Mouse (Mus musculus): Measurements from ENCODE around the gene Bsg. TPM values are rescaled to one million over a fixed set of nuclear protein-coding genes. Genes with fewer than 3 reads are reported as not detected.

Bsg gene
- total and polyA plus RNA-seq, 2 experiments from 2014 or later, result 1,042 to 1,054 TPM

DNA sequence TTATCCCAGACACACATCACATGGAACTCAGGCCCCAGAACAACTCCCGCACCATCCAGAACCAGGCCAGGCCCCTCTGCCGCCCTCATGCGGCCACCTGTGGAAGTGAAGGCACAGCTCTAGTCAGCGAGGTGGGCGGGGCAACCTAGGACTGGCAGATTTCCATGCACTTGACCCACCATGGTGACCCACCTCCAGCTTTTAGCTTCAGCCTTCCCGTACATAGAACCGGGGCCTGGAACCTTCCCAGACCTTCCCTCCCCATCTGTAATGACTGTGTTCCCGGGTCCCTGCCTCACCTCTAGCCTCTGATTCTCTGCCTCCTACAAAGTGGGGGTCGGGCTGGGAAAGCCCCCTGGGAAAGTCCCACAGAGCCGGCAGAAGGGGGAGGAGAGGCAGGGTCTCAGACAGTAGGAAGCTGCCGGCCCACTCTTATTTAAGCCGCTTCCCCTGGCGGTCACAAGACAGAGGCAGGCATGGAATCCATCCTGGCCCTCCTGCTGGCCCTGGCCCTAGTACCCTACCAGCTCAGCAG is 40.1 kb upstream of the Bsg start, which contains the start of gene Madcam1:
TSS of gene Madcam1 (plus strand) at position 429 of the 535 bp plus-strand sequence.
- H3K27ac ChIP-seq (ENCODE audit: low read depth, low read length), result no peak within 1 kb of the TSS
- peak within 1 kb of the TSS; percentile 10; the same call in 1 of the 2 replicates for H3K4me2 ChIP-seq (ENCODE audit: low read depth, low read length, poor library complexity, severe bottlenecking)
- DNase-seq (ENCODE audit: low spot score), result peak; percentile 72
- no peak within 1 kb of the TSS for H3K9ac ChIP-seq (replicated peaks; ENCODE audit: low read length, poor library complexity, severe bottlenecking)
- no peaks in the 10 kb centered on the region for H3K9me3 ChIP-seq (ENCODE audit: low read length)
- H3K4me1 ChIP-seq (ENCODE audit: insufficient read depth, low read length), result peaks cover 6% of the 10 kb centered on the region; the same call in 1 of the 2 replicates
- TF ChIP-seq CTCF (IDR thresholded peaks at IDR 0.05), result peak; percentile 95
- ATAC-seq (ENCODE audit: low FRiP score), result no peak
- 8% methylated on average over 13 of the region's 13 CpGs for WGBS
- no peaks in the 10 kb centered on the region for H3K27me3 ChIP-seq (ENCODE audit: insufficient read depth, low read length)
- H3K36me3 ChIP-seq (ENCODE audit: insufficient read depth, low read length), result no peaks in the 10 kb centered on the region
- H3K4me3 ChIP-seq (ENCODE audit: low read depth, low read length), result no peak within 1 kb of the TSS

DNA sequence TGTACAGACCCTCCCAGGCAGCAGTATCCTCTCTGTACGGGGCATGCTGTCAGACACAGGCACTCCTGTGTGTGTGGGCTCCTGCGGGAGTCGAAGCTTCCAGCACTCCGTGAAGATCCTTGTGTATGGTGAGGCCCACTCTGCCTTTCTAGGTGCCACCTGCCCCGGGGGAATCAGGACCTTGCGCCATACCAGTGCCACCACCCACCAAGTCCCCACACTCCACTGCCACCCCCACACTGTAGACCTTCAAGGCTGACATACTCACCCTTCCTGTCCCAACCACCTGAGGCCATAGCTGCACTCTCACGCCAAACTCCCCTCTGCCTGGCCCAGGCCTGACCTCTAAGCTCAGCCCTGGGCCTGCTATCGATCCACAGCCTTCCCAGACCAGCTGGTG is 39.2 kb upstream of the Bsg start:
- 82% methylated on average over 8 of the region's 8 CpGs for WGBS
- H3K4me3 ChIP-seq (ENCODE audit: low read depth, low read length), result no peak overlapping the region
- no peak for DNase-seq (ENCODE audit: low spot score)
- peaks cover 6% of the 10 kb centered on the region; the same call in 1 of the 2 replicates for H3K4me1 ChIP-seq (ENCODE audit: insufficient read depth, low read length)
- TF ChIP-seq CTCF (IDR thresholded peaks at IDR 0.05), result no peak
- H3K27ac ChIP-seq (ENCODE audit: low read depth, low read length), result no peak overlapping the region
- no peaks in the 10 kb centered on the region for H3K36me3 ChIP-seq (ENCODE audit: insufficient read depth, low read length)
- no peak for ATAC-seq (ENCODE audit: low FRiP score)
- no peak overlapping the region for H3K4me2 ChIP-seq (ENCODE audit: low read depth, low read length, poor library complexity, severe bottlenecking)
- no peak overlapping the region for H3K9ac ChIP-seq (replicated peaks; ENCODE audit: low read length, poor library complexity, severe bottlenecking)
- H3K9me3 ChIP-seq (ENCODE audit: low read length), result no peaks in the 10 kb centered on the region
- H3K27me3 ChIP-seq (ENCODE audit: insufficient read depth, low read length), result no peaks in the 10 kb centered on the region

DNA sequence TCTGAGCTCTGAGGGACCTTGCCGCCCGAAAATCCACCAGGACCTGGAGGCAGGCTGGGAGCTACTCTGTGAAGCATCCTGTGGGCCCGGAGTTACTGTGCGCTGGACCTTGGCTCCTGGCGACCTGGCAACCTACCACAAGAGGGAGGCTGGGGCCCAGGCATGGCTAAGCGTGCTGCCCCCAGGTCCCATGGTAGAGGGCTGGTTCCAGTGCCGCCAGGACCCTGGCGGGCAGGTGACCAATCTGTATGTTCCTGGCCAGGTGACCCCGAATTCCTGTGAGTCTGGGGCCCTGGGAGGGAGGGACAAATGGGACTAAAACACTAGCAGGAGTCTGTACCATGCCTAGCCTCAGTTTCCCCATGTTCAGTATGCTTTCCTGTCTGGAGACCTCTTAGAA is 37.8 kb upstream of the Bsg start:
- Histone ChIP-seq H3K9ac (replicated peaks; ENCODE audit: low read length, poor library complexity, severe bottlenecking) (no peak overlapping the region), H3K4me2 (ENCODE audit: low read depth, low read length, poor library complexity, severe bottlenecking) (no peak overlapping the region), H3K36me3 (ENCODE audit: insufficient read depth, low read length) (no peaks in the 10 kb centered on the region), H3K4me3 (ENCODE audit: low read depth, low read length) (no peak overlapping the region), H3K27ac (ENCODE audit: low read depth, low read length) (no peak overlapping the region), H3K4me1 (ENCODE audit: insufficient read depth, low read length) (peaks cover 14% of the 10 kb centered on the region), H3K27me3 (ENCODE audit: insufficient read depth, low read length) (no peaks in the 10 kb centered on the region), H3K9me3 (ENCODE audit: low read length) (no peaks in the 10 kb centered on the region)
- DNase-seq (ENCODE audit: low spot score), result no peak
- no peak for TF ChIP-seq CTCF (IDR thresholded peaks at IDR 0.05)
- WGBS, result 66% methylated on average over 9 of the region's 9 CpGs
- no peak for ATAC-seq (ENCODE audit: low FRiP score)

DNA sequence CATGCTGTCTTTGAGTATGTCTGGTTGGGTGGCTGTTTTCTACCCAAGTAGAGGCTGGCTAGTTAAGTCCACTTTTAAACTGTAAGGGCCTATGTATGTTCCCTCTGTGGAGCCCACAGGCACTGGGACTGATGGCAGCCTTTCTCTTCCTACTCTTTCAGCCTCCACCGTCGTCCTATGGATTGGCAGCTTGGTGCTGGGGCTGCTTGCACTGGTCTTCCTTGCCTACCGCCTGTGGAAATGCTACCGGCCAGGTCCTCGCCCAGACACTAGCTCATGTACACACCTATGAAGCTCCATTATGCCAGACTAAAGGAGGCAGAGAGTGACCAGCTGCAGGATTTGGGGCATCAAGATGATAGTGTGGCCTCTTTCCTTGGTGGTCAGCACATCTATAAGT is 36.2 kb upstream of the Bsg start:
- peaks cover 14% of the 10 kb centered on the region for H3K4me1 ChIP-seq (ENCODE audit: insufficient read depth, low read length)
- WGBS, result 82% methylated on average over 5 of the region's 5 CpGs
- TF ChIP-seq CTCF (IDR thresholded peaks at IDR 0.05), result no peak
- H3K27ac ChIP-seq (ENCODE audit: low read depth, low read length), result peak overlapping the region; percentile 99
- H3K4me2 ChIP-seq (ENCODE audit: low read depth, low read length, poor library complexity, severe bottlenecking), result peak overlapping the region; percentile 92
- no peaks in the 10 kb centered on the region for H3K27me3 ChIP-seq (ENCODE audit: insufficient read depth, low read length)
- peak overlapping the region; percentile 95; the same call in 1 of the 2 replicates for H3K4me3 ChIP-seq (ENCODE audit: low read depth, low read length)
- H3K9me3 ChIP-seq (ENCODE audit: low read length), result no peaks in the 10 kb centered on the region
- ATAC-seq (ENCODE audit: low FRiP score), result no peak
- DNase-seq (ENCODE audit: low spot score), result no peak
- H3K36me3 ChIP-seq (ENCODE audit: insufficient read depth, low read length), result no peaks in the 10 kb centered on the region
- H3K9ac ChIP-seq (replicated peaks; ENCODE audit: low read length, poor library complexity, severe bottlenecking), result peak overlapping the region; percentile 24; the same call in 1 of the 2 replicates

DNA sequence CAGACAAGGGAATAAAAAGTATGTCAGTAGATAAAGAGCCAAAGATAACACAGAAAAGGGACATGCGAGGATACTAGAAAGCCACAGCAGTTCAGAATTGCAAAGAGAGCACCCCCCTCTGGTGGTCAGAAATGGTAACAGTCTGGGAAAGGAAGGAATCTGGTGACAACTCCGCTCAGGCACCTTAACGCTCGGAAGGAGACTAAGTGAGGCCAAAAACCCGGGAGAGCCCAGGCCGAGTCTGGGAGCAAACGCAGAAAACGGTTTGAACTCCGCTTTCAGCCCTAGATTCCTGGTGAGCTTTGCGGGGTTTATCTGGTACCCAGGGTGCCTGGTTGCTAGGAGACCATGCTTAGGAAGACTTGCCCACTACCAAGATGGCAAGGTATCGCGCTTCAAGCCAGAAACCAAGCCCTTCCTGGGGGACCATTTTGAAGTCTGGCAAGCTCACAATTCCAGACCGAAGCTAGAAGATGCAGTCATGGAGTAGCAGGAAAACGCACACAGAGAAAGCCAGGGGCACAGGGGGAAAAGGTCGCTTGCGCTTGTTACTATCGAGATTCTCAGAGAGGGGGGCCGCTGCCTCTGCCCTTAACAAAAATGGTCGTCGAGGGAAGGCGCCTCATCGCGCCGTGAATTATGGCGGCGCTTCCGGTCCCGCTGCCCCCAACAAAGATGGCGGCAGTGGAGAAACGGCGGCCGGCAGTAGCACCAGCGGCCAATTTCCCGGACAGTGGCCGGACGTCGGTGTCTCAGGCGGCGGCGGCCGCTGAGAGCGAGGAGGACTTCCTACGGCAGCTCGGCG is 35.3 kb upstream of the Bsg start, which contains the start of gene Tpgs1:
TSS of gene Tpgs1 (plus strand) at position 599 of the 805 bp plus-strand sequence.
- ATAC-seq (ENCODE audit: low FRiP score), result peak; percentile 85
- H3K27me3 ChIP-seq (ENCODE audit: insufficient read depth, low read length), result no peaks in the 10 kb centered on the region
- peak within 1 kb of the TSS; percentile 99 for H3K27ac ChIP-seq (ENCODE audit: low read depth, low read length)
- WGBS, result under 1% methylated on average over 44 of the region's 45 CpGs
- peak within 1 kb of the TSS; percentile 95 for H3K9ac ChIP-seq (replicated peaks; ENCODE audit: low read length, poor library complexity, severe bottlenecking)
- H3K4me3 ChIP-seq (ENCODE audit: low read depth, low read length), result peak within 1 kb of the TSS; percentile 95
- H3K4me2 ChIP-seq (ENCODE audit: low read depth, low read length, poor library complexity, severe bottlenecking), result peak within 1 kb of the TSS; percentile 92
- no peaks in the 10 kb centered on the region for H3K36me3 ChIP-seq (ENCODE audit: insufficient read depth, low read length)
- TF ChIP-seq CTCF (IDR thresholded peaks at IDR 0.05), result peak; percentile 96
- peak; percentile 96 for DNase-seq (ENCODE audit: low spot score)
- peaks cover 14% of the 10 kb centered on the region for H3K4me1 ChIP-seq (ENCODE audit: insufficient read depth, low read length)
- H3K9me3 ChIP-seq (ENCODE audit: low read length), result no peaks in the 10 kb centered on the region

DNA sequence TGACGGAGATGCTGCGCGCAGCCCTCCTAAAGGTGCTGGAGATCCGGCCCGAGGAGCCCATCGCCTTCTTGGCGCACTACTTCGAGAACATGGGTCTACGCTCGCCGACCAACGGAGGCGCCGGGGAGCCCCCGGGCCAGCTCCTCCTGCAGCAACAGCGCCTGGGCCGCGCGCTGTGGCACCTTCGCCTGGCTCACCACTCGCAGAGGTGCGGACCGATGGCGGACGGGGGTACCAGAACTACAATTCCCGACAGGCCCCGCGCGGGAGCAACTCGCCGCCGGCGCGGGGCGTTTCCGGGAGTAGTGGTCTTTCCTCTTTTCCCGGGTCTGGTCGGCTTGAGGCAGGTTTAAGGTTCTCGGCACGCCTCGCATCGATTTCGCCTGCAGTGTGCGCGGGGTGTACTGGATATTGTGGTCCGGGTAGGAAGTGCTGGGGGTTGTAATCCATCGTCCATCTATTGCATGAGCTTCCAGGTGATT is 34.7 kb upstream of the Bsg start:
- no peaks in the 10 kb centered on the region for H3K36me3 ChIP-seq (ENCODE audit: insufficient read depth, low read length)
- H3K27ac ChIP-seq (ENCODE audit: low read depth, low read length), result peak overlapping the region; percentile 99
- peak; percentile 10; the same call in 1 of the 2 replicates for TF ChIP-seq CTCF (IDR thresholded peaks at IDR 0.05)
- H3K9ac ChIP-seq (replicated peaks; ENCODE audit: low read length, poor library complexity, severe bottlenecking), result peak overlapping the region; percentile 95
- no peaks in the 10 kb centered on the region for H3K27me3 ChIP-seq (ENCODE audit: insufficient read depth, low read length)
- ATAC-seq (ENCODE audit: low FRiP score) (peak; percentile 72), DNase-seq (ENCODE audit: low spot score) (peak; percentile 90)
- under 1% methylated on average over 47 of the region's 47 CpGs for WGBS
- H3K4me1 ChIP-seq (ENCODE audit: insufficient read depth, low read length), result peaks cover 14% of the 10 kb centered on the region
- H3K4me2 ChIP-seq (ENCODE audit: low read depth, low read length, poor library complexity, severe bottlenecking), result peak overlapping the region; percentile 92
- H3K4me3 ChIP-seq (ENCODE audit: low read depth, low read length), result peak overlapping the region; percentile 95
- H3K9me3 ChIP-seq (ENCODE audit: low read length), result no peaks in the 10 kb centered on the region

All from midbrain, postnatal 0 days (tissue).